Mouse (Mus musculus) gastrocnemius, postnatal 25 days (tissue): ENCODE measurements at regions not wholly inside any gene's neighbourhood (a gene's known extent, or its start where the extent isn't known, plus 50 kb on each side); places are given as distances from the start of the nearest gene placed in this dataset.

Source experiments
- DNase-seq: peaks from one replicate; pipeline ENCODE4 v3.0.0; 2022

DNA sequence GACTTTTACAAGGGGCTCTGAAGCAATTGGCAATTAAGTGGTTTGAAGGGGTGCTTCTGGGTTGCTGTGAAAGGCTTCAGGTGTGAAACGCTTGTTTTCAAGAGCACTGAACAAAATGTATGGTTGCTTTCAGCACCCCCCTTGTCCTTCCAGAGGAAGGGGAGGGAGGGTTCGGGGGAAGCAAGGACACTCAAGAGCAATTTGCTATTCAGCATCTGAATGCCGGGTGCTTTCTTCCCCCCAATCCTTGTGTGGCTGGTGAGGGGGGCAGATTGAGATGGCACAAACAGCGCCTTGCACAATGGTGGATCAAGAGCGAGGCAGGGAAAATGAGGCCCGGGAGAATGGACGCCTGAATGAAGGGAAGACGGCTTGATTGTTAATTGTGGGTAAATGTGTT lies 539.3 kb downstream of the Nr2f2 start:
- no peak for DNase-seq

DNA sequence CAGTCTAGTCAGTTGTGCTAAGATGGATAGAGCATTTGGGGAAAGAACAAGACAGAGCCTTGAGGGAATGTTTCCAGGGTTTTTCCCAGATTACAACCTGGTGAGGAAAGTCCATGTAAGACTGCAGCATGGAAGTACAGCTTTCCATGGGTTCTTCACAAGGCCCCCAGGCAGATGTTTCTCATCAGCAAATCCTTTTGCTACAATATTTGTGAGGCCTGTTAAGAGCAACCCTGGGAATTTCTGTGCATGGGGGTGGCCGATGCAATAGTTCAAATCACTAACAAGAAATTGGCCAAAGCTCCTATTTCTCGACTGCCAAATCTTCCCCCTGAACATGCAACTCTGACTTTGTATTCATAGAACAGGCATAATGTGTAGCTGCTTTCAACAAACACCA lies 546.0 kb downstream of the Nr2f2 start:
- DNase-seq: no peak

DNA sequence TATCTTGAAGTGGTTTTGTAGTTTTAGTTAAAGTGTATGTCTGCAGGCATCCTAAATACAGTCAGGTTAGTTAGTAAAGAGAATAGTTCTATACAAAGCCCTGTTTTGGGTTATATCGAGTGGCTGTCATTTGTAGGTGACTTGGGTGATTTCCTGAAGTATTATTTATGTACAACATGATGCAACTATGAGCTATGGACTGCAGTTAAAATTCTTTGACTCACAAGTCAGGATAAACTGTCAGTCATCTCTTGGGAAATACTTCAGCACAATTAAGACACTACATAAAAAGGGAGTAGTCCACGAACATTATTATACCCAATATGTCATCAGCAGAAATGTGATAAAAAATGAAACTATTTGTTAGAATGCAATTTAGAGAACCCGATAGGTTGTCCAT lies 554.2 kb downstream of the Nr2f2 start:
- DNase-seq: no peak

DNA sequence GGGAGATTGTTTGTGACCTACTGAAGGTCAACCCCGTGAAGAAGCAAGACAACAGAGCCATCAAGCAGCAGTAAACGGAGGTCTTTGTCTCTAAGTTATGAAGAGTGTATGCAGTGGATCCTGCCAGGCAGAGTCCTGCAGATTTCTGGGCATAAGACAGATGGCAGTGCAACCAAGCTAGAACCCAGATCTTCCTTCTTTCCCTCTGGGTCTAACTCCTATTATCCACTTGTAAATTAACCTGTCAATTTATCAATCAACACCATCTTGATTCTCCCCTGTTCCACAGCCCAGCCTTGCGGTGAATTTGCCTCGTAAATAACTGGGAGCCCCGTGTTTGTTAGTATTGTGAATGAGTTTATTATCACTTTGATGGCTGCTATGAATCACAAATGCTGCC lies 555.7 kb downstream of the Nr2f2 start:
- no peak for DNase-seq

GRCm38 (mm10) chr7:69807220-69807619 lies 559.3 kb downstream of the Nr2f2 start:
- DNase-seq: no peak

DNA sequence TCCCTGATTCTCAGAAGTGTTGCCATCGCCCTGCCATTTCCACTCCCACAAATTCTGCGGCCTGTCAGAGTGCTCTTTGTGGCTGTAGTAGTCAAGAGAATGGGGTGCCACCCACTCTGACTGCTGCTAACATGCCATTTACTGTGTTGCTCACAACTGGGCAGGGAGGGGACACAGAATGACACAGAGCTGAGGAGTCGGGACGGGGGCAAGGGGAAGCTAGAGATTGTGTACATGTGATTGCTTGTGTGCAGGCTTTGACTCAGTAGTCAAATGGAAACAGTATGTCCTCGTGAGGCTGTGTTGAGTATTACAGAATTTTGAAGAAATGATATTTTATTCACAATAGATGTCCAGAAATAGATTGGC lies 595.6 kb downstream of the Nr2f2 start:
- no peak for DNase-seq

DNA sequence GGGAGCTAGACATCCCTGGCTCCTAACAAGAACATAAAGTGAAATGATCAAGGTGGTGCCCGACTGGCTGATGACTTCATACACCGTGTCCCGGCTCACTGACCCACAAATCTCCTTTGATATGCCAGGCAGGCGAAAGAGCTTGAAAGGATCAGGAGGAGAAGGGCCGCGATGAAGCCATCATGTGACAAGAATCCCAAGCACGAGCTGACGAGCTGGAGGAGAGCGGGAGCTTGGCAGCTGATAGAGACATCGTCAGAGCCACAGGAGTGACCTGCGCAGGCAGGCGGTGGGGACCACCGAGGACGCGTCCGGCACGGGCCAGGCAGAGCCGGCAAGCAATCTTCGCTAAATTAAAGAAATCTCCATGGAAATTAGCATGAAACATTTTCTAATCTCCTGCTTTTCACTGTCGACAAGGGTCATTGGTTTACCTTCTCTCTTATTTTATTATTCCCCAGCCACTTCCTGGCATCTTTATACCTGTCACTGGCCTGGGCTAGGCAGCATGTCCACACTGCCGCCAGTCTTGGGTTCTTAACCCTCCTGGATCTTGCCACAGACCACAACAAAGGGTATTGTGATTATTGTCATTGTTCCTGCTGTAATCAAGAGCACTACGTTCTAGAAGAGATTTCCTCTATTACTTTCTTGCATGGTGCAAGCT lies 596.1 kb downstream of the Nr2f2 start:
- no peak for DNase-seq

DNA sequence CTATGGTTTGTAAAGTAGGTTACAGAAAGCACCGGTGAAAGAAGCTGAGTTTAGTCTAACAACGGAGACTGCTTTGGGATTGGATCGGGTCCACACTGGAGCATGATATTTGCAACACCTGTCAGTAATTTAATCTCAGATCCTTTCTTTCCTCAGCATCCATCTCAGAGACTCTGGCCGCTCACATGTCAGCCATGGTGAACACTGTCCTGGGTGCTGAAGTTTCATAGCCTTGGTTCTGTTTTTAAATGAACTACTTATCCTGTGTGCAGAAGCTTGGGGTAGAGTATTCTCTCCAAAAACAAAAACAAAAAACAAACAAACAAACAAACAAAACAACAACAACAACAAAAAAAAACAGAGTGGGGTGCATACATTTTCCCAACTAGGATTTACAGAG lies 600.1 kb downstream of the Nr2f2 start:
- no peak for DNase-seq

- no peak for DNase-seq
Measured at GRCm38 (mm10) chr7:69740495-69740894, 626.0 kb downstream of the Nr2f2 start.

GRCm38 (mm10) chr7:69738998-69739397 lies 627.5 kb downstream of the Nr2f2 start:
- no peak for DNase-seq

DNA sequence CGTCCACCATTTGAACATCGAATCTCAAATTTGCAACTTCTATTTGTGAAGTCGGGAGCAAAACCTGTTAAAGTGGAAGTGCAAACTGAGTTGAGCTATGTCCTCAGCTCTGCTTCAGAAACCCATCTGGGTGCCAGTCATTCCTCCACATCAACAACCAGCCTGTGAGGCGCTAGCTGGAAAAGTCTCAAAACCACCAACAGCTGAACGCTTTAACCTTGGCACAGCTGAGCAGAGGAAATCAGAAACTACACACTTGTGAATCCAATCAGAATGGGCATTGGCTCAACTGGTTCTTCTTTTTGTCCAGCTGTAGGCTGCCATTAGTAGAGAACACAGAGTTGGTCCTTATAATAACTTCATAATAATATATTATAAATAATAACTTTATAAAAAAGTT lies 651.5 kb downstream of the Nr2f2 start:
- DNase-seq: peak; percentile 7

GRCm38 (mm10) chr7:69670211-69670610 lies 696.3 kb downstream of the Nr2f2 start:
- no peak for DNase-seq

- DNase-seq: no peak
Measured at GRCm38 (mm10) chr7:69655583-69655982, 711.0 kb downstream of the Nr2f2 start.

DNA sequence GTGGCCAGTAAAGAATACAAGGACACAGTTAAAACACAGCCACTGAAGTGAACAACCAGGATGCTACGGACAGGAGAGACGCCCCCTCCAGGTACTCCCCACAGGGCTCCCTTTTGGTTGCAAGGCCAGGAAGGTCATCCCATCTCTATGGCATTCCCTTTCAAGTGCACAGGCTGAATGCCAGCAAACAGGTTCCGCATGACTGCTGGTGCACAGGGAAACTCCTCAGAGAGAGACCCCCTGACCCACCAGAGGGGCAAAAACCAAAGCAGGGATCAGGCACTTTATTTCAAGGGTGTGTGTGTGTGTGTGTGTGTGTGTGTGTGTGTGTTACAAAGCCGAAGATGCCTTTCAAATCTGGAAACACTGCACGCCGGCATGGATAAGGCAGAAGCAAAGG lies 721.1 kb downstream of the Nr2f2 start:
- DNase-seq: no peak

DNA sequence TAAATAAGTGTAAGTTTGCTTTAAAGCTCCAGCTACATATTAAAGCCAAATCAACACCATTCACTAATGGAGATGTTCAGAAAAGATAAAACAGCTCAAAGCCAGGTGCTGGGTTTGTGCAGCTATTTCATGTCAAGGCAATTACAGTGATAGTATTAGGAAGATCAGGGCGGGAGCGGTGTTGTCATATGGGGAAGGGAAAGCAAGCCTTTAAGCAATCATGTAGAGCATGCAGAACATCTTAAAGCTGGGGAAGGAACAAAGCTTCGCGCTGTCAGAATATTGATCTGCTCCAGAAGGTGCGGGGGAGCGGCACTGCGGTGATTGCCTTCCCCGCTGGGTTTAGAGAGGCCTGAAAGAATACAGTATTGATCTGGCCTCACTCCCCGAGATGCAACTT lies 724.9 kb downstream of the Nr2f2 start:
- no peak for DNase-seq

DNA sequence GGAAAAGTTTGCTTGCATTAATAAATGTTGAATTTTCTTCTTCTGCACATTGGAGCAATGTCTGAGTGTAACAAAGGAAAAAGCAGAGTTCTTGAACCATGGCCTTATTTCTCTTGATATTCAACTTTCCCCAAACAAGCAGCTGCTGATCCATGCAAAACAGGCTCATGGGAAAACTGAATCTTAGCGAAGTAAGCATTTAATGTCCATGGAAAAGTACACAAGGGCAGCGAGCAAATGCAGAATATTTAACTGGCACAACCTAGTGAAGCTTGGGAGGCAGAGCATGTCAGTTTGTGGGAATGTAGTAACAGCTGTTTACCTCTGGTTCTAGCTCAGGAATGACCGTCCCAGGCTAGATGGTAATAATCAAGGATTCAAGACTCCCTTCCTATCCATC lies 766.7 kb downstream of the Nr2f2 start:
- DNase-seq: no peak

DNA sequence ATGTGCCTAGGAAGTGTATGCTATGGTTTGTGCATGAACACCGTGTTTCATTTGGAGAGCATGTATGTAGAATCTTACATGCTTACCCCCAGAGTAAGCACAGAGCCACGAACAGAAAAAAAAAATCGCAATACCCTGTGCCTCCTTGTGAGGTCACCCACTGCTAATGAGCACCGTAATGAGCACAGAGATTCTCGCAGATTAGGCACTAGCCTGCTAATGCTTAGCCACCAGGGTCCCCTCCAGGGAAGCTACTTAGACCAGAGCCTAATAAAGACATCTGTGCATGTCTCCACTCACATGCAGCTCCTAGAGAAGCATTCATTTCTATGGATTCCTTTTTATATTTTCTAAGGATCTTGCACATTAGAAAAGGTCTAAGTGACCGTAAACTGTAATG lies 780.8 kb downstream of the Nr2f2 start:
- no peak for DNase-seq

DNA sequence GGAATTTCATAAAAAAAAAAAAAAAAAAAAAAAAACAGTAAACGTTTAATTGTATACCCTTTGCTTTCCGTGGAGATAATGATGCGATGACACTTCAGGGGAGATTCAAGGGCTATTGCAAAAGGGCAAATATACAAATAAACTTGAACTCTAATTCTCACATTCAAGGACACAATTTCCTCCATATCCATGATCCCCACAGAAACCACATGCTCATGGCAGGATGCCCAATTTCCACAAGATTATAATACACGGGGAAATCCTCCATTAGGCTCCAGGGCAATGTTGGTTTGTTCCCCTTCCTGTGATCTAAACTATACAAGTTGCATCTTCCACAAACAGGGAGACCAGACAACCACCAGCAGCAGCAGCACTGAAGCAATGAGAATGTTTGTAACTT lies 781.4 kb downstream of the Nr2f2 start:
- no peak for DNase-seq

GRCm38 (mm10) chr7:69584516-69584915 lies 782.0 kb downstream of the Nr2f2 start:
- no peak for DNase-seq

- no peak for DNase-seq
Measured at GRCm38 (mm10) chr7:69583901-69584300, 782.6 kb downstream of the Nr2f2 start.

- DNase-seq: no peak
Measured at GRCm38 (mm10) chr7:69581668-69582067, 784.9 kb downstream of the Nr2f2 start.

DNA sequence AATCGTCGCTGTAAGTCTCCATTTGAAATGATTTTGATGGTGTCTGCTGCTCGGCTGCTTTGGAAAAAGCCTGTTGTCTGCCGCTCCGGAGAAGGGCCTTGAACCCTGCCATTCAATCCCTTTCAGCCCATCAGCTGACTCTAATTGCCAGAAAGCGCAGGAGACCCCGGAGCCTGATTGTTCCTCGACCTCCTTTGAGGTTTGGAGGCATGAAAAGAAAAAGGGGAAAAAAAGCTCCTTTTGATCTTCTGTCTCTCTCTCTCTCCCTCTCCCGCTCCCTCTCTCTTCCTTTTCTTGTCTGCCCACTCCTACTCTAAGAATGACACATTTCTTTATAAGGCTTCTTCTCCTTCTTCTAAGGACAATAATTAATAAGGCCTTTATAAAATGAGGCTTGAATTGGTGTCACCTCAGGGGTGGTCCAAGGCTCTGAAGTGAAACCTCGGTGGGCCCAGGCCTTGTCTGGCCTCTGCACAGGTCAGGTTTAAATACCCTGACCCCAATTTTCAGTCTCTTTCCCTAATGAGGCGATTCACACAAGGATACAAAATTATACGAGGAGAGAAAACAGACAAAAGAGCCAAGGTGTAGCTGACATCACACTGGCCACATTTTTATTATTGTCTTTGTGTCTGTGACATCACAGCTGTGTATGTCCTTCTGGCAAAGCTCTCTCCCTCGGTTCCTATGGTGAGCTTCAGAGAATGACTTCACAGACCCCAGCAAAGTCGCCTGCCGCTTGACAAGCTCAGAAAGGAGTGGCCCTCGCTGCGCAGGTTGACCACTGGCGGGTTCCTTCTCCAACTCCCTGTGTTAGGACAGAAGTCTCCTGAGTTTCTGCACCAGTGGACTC lies 787.4 kb downstream of the Nr2f2 start:
- DNase-seq: no peak

DNA sequence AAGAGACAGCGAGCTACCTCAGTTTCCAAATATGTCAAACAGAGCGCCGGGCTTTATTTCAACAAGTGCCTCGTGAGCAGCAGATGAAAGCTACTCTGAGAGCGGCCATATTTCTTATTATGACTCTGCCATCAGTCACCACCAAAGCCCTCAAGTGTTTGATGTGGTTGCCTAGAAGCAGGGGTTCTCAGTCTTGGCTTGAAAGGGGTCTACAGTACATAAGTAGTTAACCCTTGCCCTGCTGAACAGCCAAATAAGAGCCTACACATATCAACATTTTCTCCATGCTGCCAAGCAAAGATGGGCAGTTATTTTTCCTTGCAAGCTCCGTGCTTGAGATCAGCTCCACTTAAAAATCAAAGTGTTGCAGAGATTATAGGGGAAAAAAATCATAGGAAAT lies 788.8 kb downstream of the Nr2f2 start:
- DNase-seq: no peak

DNA sequence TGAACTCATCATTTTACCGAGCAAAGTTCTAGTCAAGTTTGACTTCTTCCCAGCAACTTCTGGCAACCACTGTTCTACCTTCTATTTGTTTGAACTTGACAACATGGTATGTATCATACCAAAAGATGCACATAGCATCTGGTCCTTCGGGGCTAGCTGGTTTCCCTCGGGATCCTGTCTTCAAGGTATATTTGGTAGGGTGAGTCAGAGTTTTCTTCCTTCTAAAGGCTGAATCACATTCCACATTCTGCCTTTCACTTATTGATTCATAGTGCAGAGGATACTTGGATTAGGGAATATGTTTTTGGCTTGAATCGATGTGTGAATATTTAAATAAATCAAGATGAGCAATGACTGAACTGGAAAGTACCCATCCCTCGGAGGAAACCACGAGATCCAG lies 789.9 kb downstream of the Nr2f2 start:
- DNase-seq: no peak
